Mouse (Mus musculus): Measurements from ENCODE around the gene Rab4b. TPM values are rescaled to one million over a fixed set of nuclear protein-coding genes. Genes with fewer than 3 reads are reported as not detected.
A peak's percentile ranks its signal among the peaks of the same experiment; 100 is the strongest.

The Rab4b gene
- total RNA-seq, 2 experiments from 2014 or later: 6.0 to 6.1 TPM

GRCm38 (mm10) chr7:27184964-27185363 is 6.3 kb upstream of the Rab4b start:
- no peak for DNase-seq (ENCODE audit: low spot score)

GRCm38 (mm10) chr7:27182498-27182897 is 3.8 kb upstream of the Rab4b start:
- no peak for DNase-seq (ENCODE audit: low spot score)

GRCm38 (mm10) chr7:27180837-27181695 is 2.4 kb upstream of the Rab4b start, which contains the start of the genes Gm21983 and Mia:
Gene Gm21983, minus strand, starts transcription at chr7:27181086.
Gene Mia, minus strand, starts transcription at chr7:27181157.
- no peak for DNase-seq (ENCODE audit: low spot score)

- peak; percentile 42 for DNase-seq (ENCODE audit: low spot score)
Observed at GRCm38 (mm10) chr7:27180036-27180435, 1.3 kb upstream of the Rab4b start.

GRCm38 (mm10) chr7:27179217-27179918 is 672 bp upstream of the Rab4b start:
- DNase-seq (ENCODE audit: low spot score): no peak

- DNase-seq (ENCODE audit: low spot score): no peak
Observed at GRCm38 (mm10) chr7:27177942-27178323, 763 bp downstream of the Rab4b start.

- no peak for DNase-seq (ENCODE audit: low spot score)
Observed at GRCm38 (mm10) chr7:27174896-27175295, 3.8 kb downstream of the Rab4b start.

- no peak for DNase-seq (ENCODE audit: low spot score)
Observed at GRCm38 (mm10) chr7:27174496-27174895, 4.2 kb downstream of the Rab4b start.

- DNase-seq (ENCODE audit: low spot score): no peak
Observed at GRCm38 (mm10) chr7:27170981-27171380, 7.7 kb downstream of the Rab4b start.

- DNase-seq (ENCODE audit: low spot score): no peak
Observed at GRCm38 (mm10) chr7:27168371-27168770, 10.3 kb downstream of the Rab4b start.

- DNase-seq (ENCODE audit: low spot score): no peak
Observed at GRCm38 (mm10) chr7:27167475-27168094, 11.1 kb downstream of the Rab4b start.

- peak; percentile 94 for DNase-seq (ENCODE audit: low spot score)
Observed at GRCm38 (mm10) chr7:27166614-27167474, 11.9 kb downstream of the Rab4b start, which contains the start of gene Egln2. Gene Egln2, minus strand, starts transcription at chr7:27166802.

- DNase-seq (ENCODE audit: low spot score): peak; percentile 89
Observed at GRCm38 (mm10) chr7:27166229-27166613, 12.5 kb downstream of the Rab4b start.

- DNase-seq (ENCODE audit: low spot score): no peak
Observed at GRCm38 (mm10) chr7:27165696-27166095, 13.0 kb downstream of the Rab4b start.

- DNase-seq (ENCODE audit: low spot score): peak; percentile 71
Observed at GRCm38 (mm10) chr7:27165007-27165655, 13.6 kb downstream of the Rab4b start.

- no peak for DNase-seq (ENCODE audit: low spot score)
Observed at GRCm38 (mm10) chr7:27164112-27164947, 14.4 kb downstream of the Rab4b start.

- peak; percentile 68 for DNase-seq (ENCODE audit: low spot score)
Observed at GRCm38 (mm10) chr7:27163450-27163805, 15.3 kb downstream of the Rab4b start.

GRCm38 (mm10) chr7:27162780-27163449 is 15.8 kb downstream of the Rab4b start:
- no peak for DNase-seq (ENCODE audit: low spot score)

GRCm38 (mm10) chr7:27161744-27162143 is 17.0 kb downstream of the Rab4b start:
- DNase-seq (ENCODE audit: low spot score): peak; percentile 26

Data from gastrocnemius, adult 18-20 months (tissue).